Mouse (Mus musculus) testis, adult 2 months (tissue): ENCODE measurements around the gene Slc16a9.
"Not testable (repeated sequence)": the region's sequence is repeated elsewhere in the genome, so short reads cannot be mapped to it uniquely, and the experiment has no call there.

Experiments
- CTCF ChIP-seq: fragments of 200-500 bp; IDR thresholded peaks from 2 replicates; pipeline ENCODE4 v1.5.1; 2012; ENCODE audit warnings: low read depth, mild to moderate bottlenecking, inconsistent platforms, low read length, moderate library complexity; ENCODE audit not compliant: control insufficient read depth, insufficient read depth, insufficient replicate concordance
- POLR2A ChIP-seq: fragments of 200-500 bp; IDR thresholded peaks from 2 replicates; pipeline ENCODE4 v1.6.1; 2012; ENCODE audit warnings: low read depth, mild to moderate bottlenecking, inconsistent platforms, low read length, moderate library complexity; ENCODE audit not compliant: control insufficient read depth

- not testable (repeated sequence) for TF ChIP-seq CTCF, POLR2A
Measured at GRCm38 (mm10) chr10:70222231-70222630, 22.7 kb upstream of the Slc16a9 start.
